Mouse (Mus musculus) left cerebral cortex, adult 2 months (tissue): ENCODE measurements around the gene Eef2. TPM values are rescaled to one million over a fixed set of nuclear protein-coding genes. Genes with fewer than 3 reads are reported as not detected.
"Not testable (repeated sequence)": the region's sequence is repeated elsewhere in the genome, so short reads cannot be mapped to it uniquely, and the experiment has no call there.

ENCODE experiments used
- DNase-seq, 2 experiments: peaks; one replicate each; pipeline ENCODE4 v3.0.0; 2021 to 2022; ENCODE audit warnings: low spot score in 2 of 2, mixed read lengths in 1 of 2; ENCODE audit errors: extremely low spot score in 1 of 2
- H3K27ac ChIP-seq: fragments of 200-600 bp; 2 replicates; pipeline ENCODE4 v1.8.1; 2022
- H3K4me3 ChIP-seq: fragments of 200-600 bp; 2 replicates; pipeline ENCODE4 v1.8.1; 2022
- CTCF ChIP-seq: fragments of 200-600 bp; IDR thresholded peaks from 2 replicates; pipeline ENCODE4 v1.8.1; 2022; ENCODE audit warnings: antibody characterized with exemption, mild to moderate bottlenecking, moderate library complexity
- intact Hi-C: fragments of 180-260 bp; cut with DNase I; formaldehyde crosslinking; loops from one replicate; pipeline ENCODE4 v1.15.1; 2025
- total RNA-seq, 2 experiments: library from RNA; stranded (reverse); gene quantifications; 2 replicates each; pipeline ENCODE4 v1.2.3; 2021

The Eef2 gene
- total RNA-seq, 2 experiments from 2014 or later: 884 to 901 TPM

- Histone ChIP-seq H3K4me3 (peak overlapping the region; percentile 22), H3K27ac (peak overlapping the region; percentile 76)
- peak; percentile 84 to 88 for DNase-seq
- TF ChIP-seq CTCF: peak; percentile 96
- intact Hi-C loops: no loop called here
Measured at GRCm38 (mm10) chr10:81174617-81175344, 1.6 kb upstream of the Eef2 start.

- Histone ChIP-seq H3K27ac (peak overlapping the region; percentile 76), H3K4me3 (peak overlapping the region; percentile 22; the same call in 1 of the 2 replicates)
- intact Hi-C loops, DNase-seq: not testable (repeated sequence)
Measured at GRCm38 (mm10) chr10:81175345-81175701, 1.1 kb upstream of the Eef2 start.

GRCm38 (mm10) chr10:81175936-81176465 is 430 bp upstream of the Eef2 start:
- DNase-seq: no peak
- no peak for TF ChIP-seq CTCF
- Histone ChIP-seq H3K4me3 (peak overlapping the region; percentile 97), H3K27ac (peak overlapping the region; percentile 91)
- intact Hi-C loops: no loop called here

GRCm38 (mm10) chr10:81177491-81177925 is 1.1 kb downstream of the Eef2 start:
- Histone ChIP-seq H3K4me3 (peak overlapping the region; percentile 97), H3K27ac (peak overlapping the region; percentile 91)
- intact Hi-C loops: no loop called here
- no peak for DNase-seq
- no peak for TF ChIP-seq CTCF

GRCm38 (mm10) chr10:81177958-81178712 is 1.7 kb downstream of the Eef2 start:
- no peak for TF ChIP-seq CTCF
- intact Hi-C loops: no loop called here
- H3K4me3 ChIP-seq: peak overlapping the region; percentile 97
- no peak for DNase-seq
- H3K27ac ChIP-seq: no peak overlapping the region; the same call in 1 of the 2 replicates

GRCm38 (mm10) chr10:81178927-81179326 is 2.5 kb downstream of the Eef2 start:
- TF ChIP-seq CTCF: no peak
- DNase-seq: no peak
- intact Hi-C loops: no loop called here
- H3K4me3 ChIP-seq: no peak overlapping the region
- no peak overlapping the region for H3K27ac ChIP-seq

GRCm38 (mm10) chr10:81179451-81180342 is 3.3 kb downstream of the Eef2 start:
- H3K27ac ChIP-seq: no peak overlapping the region
- intact Hi-C loops: no loop called here
- no peak; the same call in 1 of the 2 replicates for TF ChIP-seq CTCF
- H3K4me3 ChIP-seq: no peak overlapping the region
- DNase-seq: no peak

- Histone ChIP-seq H3K27ac (no peak overlapping the region), H3K4me3 (no peak overlapping the region)
- intact Hi-C loops: no loop called here
Measured at GRCm38 (mm10) chr10:81180946-81181345, 4.5 kb downstream of the Eef2 start.

GRCm38 (mm10) chr10:81181860-81182259 is 5.4 kb downstream of the Eef2 start:
- DNase-seq, H3K27ac ChIP-seq, H3K4me3 ChIP-seq, intact Hi-C loops: not testable (repeated sequence)

More at GRCm38 (mm10) chr10:81180946-81181345, 4.5 kb downstream of the Eef2 start:
- no peak for TF ChIP-seq CTCF
- DNase-seq: no peak

GRCm38 (mm10) chr10:81182336-81183333 is 6.2 kb downstream of the Eef2 start, which contains the start of gene Dapk3:
Gene Dapk3, plus strand, starts transcription at chr10:81183005.
- H3K4me3 ChIP-seq: peak within 1 kb of the TSS; percentile 65
- intact Hi-C loops: loop anchor here (1.0 kb wide), 1 partner anchor 10 kb away; no protein-coding TSS in a partner anchor
- DNase-seq: peak; percentile 95 to 96
- peak within 1 kb of the TSS; percentile 93 for H3K27ac ChIP-seq
- TF ChIP-seq CTCF: no peak; the same call in 1 of the 2 replicates
